Mouse (Mus musculus): ENCODE results near the gene Psma1. TPM values are rescaled to one million over a fixed set of nuclear protein-coding genes. Genes with fewer than 3 reads are reported as not detected.

Psma1 gene
- polyA plus RNA-seq, 1 experiment from 2014 or later, result 212 TPM

DNA sequence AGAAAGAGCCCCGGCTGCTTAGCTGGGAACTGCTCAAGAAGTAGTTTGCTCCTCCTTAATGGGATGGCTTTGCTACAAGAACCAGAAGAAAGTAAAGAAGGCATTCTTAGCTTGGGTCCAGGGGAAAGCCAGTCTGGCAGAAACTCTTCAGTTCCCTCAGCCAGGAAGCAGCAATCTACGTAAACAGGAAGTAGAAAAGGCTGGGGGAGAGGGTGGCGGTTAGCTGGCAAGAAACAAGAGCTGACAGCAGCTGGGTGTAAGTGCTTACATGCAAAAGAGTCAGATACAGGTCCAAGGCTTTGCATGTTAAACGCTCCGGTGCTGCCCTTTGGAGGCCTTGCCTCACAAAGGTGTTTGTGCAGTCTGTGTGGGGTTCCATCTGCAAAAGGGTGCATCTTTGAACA, 41.5 kb upstream of the Psma1 start:
- no peak for ATAC-seq
- H3K27me3 ChIP-seq (replicated peaks; ENCODE audit: control insufficient read depth, insufficient read depth, low read length), result no peaks in the 10 kb centered on the region
- H3K9ac ChIP-seq (ENCODE audit: low read depth, low read length), result no peak overlapping the region
- no peak overlapping the region for H3K4me3 ChIP-seq (ENCODE audit: low read depth, low read length)
- no peaks in the 10 kb centered on the region for H3K36me3 ChIP-seq (ENCODE audit: control insufficient read depth, insufficient read depth)
- 44% methylated on average over 5 of the region's 5 CpGs for WGBS
- H3K9me3 ChIP-seq (ENCODE audit: control insufficient read depth), result no peaks in the 10 kb centered on the region
- TF ChIP-seq CTCF (IDR thresholded peaks at IDR 0.05; ENCODE audit: low read depth), result no peak
- H3K27ac ChIP-seq (ENCODE audit: low read depth, low read length), result peak overlapping the region; percentile 10; the same call in 1 of the 2 replicates
- H3K4me1 ChIP-seq (replicated peaks; ENCODE audit: control insufficient read depth, insufficient read depth, low read length), result no peaks in the 10 kb centered on the region
- no peak overlapping the region for H3K4me2 ChIP-seq (replicated peaks; ENCODE audit: low read depth)

DNA sequence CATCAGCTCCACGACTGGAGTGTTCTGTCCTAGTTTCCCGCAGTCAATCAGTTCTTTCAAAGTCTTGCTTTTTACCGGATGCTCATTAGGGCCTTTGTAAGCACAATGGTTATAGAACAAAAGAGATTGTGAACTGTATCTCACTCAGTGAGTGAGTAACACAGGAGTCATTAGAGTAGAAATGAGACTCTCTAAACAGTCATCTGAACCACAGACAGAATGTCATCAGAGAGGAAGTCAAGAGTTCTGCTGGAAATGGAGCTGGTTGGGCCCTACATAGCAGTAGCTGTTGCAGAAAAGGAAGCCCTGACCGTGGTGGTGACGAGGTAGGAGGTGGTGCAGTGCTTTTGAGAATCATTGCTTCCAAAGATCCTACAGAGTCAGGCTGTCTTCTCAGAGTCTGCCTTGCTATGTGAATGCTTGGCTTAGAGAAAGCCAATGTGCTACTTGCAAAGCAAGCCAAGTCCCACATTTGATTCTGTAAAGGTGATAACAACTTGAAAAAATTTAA, 40.5 kb upstream of the Psma1 start:
- no peak for TF ChIP-seq CTCF (IDR thresholded peaks at IDR 0.05; ENCODE audit: low read depth)
- H3K4me1 ChIP-seq (replicated peaks; ENCODE audit: control insufficient read depth, insufficient read depth, low read length), result no peaks in the 10 kb centered on the region
- H3K27me3 ChIP-seq (replicated peaks; ENCODE audit: control insufficient read depth, insufficient read depth, low read length), result no peaks in the 10 kb centered on the region
- H3K4me2 ChIP-seq (replicated peaks; ENCODE audit: low read depth), result no peak overlapping the region
- 80% methylated on average over 5 of the region's 5 CpGs for WGBS
- no peaks in the 10 kb centered on the region for H3K36me3 ChIP-seq (ENCODE audit: control insufficient read depth, insufficient read depth)
- H3K27ac ChIP-seq (ENCODE audit: low read depth, low read length), result no peak overlapping the region
- ATAC-seq, result no peak
- no peak overlapping the region for H3K9ac ChIP-seq (ENCODE audit: low read depth, low read length)
- H3K9me3 ChIP-seq (ENCODE audit: control insufficient read depth), result no peaks in the 10 kb centered on the region
- no peak overlapping the region for H3K4me3 ChIP-seq (ENCODE audit: low read depth, low read length)

DNA sequence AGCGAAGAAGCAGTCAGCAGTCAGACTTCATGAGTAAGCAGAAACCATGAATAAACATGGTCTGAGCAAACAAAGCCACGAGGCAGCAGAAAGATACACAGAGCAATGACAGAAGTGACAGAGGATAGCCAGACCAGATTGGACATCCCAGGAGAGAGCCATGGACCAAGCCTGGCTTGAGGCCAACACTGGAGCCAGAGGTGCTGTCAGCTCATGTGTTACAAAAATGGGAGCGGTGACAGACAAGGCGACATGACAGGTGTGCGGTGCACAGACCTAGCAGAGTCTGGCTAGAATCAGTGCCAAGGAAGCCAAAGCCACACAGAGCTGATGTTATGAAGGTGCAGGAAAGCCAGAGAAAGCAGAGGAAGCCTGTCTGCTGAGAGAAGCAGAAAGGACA, 35.3 kb upstream of the Psma1 start:
- Histone ChIP-seq H3K9me3 (ENCODE audit: control insufficient read depth) (no peaks in the 10 kb centered on the region), H3K4me3 (ENCODE audit: low read depth, low read length) (no peak overlapping the region), H3K4me1 (replicated peaks; ENCODE audit: control insufficient read depth, insufficient read depth, low read length) (no peaks in the 10 kb centered on the region), H3K27me3 (replicated peaks; ENCODE audit: control insufficient read depth, insufficient read depth, low read length) (no peaks in the 10 kb centered on the region), H3K36me3 (ENCODE audit: control insufficient read depth, insufficient read depth) (no peaks in the 10 kb centered on the region), H3K27ac (ENCODE audit: low read depth, low read length) (no peak overlapping the region), H3K9ac (ENCODE audit: low read depth, low read length) (no peak overlapping the region), H3K4me2 (replicated peaks; ENCODE audit: low read depth) (no peak overlapping the region)
- no peak for TF ChIP-seq CTCF (IDR thresholded peaks at IDR 0.05; ENCODE audit: low read depth)
- ATAC-seq, result no peak
- 49% methylated on average over 5 of the region's 5 CpGs for WGBS

DNA sequence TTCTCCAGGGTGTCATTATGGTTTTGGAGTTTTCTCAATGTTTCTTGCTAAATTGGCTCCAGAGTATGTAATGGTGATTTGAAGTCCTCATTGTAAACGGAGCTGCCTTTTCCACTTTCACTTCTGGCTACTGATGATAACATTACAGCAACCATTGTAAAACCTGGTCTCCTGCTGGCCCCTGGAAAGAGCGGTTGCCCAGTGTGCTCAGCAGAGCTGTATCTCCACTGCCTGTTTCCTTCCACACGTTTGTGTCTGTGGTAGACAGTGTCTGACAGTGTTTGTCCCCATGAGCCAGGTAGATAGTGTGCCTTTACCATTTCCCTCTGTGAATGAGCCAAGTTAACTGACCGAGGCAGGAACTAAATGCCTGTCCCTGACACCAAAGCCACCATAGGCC, 33.1 kb upstream of the Psma1 start:
- Histone ChIP-seq H3K9ac (ENCODE audit: low read depth, low read length) (no peak overlapping the region), H3K27ac (ENCODE audit: low read depth, low read length) (no peak overlapping the region), H3K9me3 (ENCODE audit: control insufficient read depth) (no peaks in the 10 kb centered on the region), H3K4me3 (ENCODE audit: low read depth, low read length) (no peak overlapping the region), H3K27me3 (replicated peaks; ENCODE audit: control insufficient read depth, insufficient read depth, low read length) (no peaks in the 10 kb centered on the region), H3K36me3 (ENCODE audit: control insufficient read depth, insufficient read depth) (no peaks in the 10 kb centered on the region), H3K4me1 (replicated peaks; ENCODE audit: control insufficient read depth, insufficient read depth, low read length) (no peaks in the 10 kb centered on the region), H3K4me2 (replicated peaks; ENCODE audit: low read depth) (0 out of 2 replicates have a peak overlapping the region, but pooled peaks have one; percentile 24)
- ATAC-seq, result no peak
- WGBS, result 28% methylated on average over 4 of the region's 4 CpGs
- no peak for TF ChIP-seq CTCF (IDR thresholded peaks at IDR 0.05; ENCODE audit: low read depth)

DNA sequence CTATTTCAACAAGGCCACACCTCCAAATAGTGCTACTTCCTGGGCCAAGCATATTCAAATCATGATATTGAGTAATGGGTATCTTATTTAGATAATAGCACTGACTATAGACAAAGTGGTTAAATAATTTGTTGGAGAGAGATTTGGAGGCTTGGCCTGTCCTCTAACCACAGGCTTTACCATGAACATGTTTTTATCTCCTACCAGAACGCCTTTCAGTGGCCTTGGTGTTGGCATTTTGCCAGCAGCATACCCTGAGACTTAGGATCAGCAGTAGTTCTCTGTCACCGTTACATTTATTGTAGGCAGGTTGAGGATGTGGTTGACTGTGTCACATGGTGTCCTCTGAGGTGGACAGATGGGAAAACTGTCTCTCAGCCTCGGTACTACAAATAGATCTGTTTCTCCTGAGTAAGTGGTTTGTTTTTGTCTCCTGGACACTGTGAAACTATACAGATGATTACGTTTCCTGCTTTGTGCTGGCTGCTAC, 25.4 kb upstream of the Psma1 start:
- Histone ChIP-seq H3K27ac (ENCODE audit: low read depth, low read length) (no peak overlapping the region), H3K27me3 (replicated peaks; ENCODE audit: control insufficient read depth, insufficient read depth, low read length) (no peaks in the 10 kb centered on the region), H3K36me3 (ENCODE audit: control insufficient read depth, insufficient read depth) (no peaks in the 10 kb centered on the region), H3K9me3 (ENCODE audit: control insufficient read depth) (no peaks in the 10 kb centered on the region), H3K4me2 (replicated peaks; ENCODE audit: low read depth) (no peak overlapping the region), H3K9ac (ENCODE audit: low read depth, low read length) (no peak overlapping the region), H3K4me1 (replicated peaks; ENCODE audit: control insufficient read depth, insufficient read depth, low read length) (no peaks in the 10 kb centered on the region), H3K4me3 (ENCODE audit: low read depth, low read length) (no peak overlapping the region)
- 40% methylated on average over 4 of the region's 4 CpGs for WGBS
- ATAC-seq, result no peak
- TF ChIP-seq CTCF (IDR thresholded peaks at IDR 0.05; ENCODE audit: low read depth), result no peak

DNA sequence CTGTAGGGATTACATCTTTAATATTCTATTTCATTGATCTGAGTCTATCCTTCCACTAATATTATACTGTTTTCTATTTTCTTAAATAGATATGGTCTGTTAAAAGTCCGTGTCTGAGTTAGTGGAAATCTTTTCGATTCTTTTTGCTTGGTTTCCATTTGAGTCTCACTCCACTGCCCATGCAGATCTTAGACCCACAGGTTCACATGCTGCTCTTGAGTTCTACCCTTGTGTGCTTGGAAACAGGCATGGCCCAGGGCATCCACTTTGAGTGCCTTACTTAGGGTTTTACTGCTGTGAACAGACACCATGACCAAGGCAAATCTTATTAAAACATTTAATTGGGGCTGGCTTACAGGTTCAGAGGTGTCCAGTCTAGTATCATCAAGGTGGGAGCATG, 24.9 kb upstream of the Psma1 start:
- Histone ChIP-seq H3K4me2 (replicated peaks; ENCODE audit: low read depth) (no peak overlapping the region), H3K27ac (ENCODE audit: low read depth, low read length) (no peak overlapping the region), H3K36me3 (ENCODE audit: control insufficient read depth, insufficient read depth) (no peaks in the 10 kb centered on the region), H3K9ac (ENCODE audit: low read depth, low read length) (no peak overlapping the region), H3K4me1 (replicated peaks; ENCODE audit: control insufficient read depth, insufficient read depth, low read length) (no peaks in the 10 kb centered on the region), H3K27me3 (replicated peaks; ENCODE audit: control insufficient read depth, insufficient read depth, low read length) (no peaks in the 10 kb centered on the region), H3K9me3 (ENCODE audit: control insufficient read depth) (no peaks in the 10 kb centered on the region), H3K4me3 (ENCODE audit: low read depth, low read length) (no peak overlapping the region)
- TF ChIP-seq CTCF (IDR thresholded peaks at IDR 0.05; ENCODE audit: low read depth), result no peak
- WGBS, result 91% methylated on average over 2 of the region's 2 CpGs
- ATAC-seq, result no peak

DNA sequence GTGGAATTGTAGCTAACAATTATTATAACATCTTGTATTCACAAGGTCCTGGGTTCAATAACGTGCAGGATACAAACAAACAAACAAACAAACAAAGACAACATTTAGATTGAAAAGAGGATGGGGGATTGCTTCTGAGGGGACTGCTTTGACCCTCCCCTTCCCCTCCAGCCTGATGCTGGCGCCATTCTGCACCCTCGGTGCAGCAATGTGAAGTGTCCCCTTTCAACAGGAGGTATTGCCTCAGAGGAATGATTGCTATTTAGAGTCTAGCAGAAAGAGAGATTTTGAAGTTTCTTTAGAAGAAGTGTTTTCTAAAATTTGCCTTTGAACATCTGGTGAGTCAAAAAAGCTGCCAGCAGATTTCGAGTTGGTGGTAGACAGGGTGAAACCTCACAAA, 23.3 kb upstream of the Psma1 start:
- no peak overlapping the region for H3K9ac ChIP-seq (ENCODE audit: low read depth, low read length)
- H3K4me3 ChIP-seq (ENCODE audit: low read depth, low read length), result no peak overlapping the region
- TF ChIP-seq CTCF (IDR thresholded peaks at IDR 0.05; ENCODE audit: low read depth), result no peak
- no peaks in the 10 kb centered on the region for H3K27me3 ChIP-seq (replicated peaks; ENCODE audit: control insufficient read depth, insufficient read depth, low read length)
- H3K9me3 ChIP-seq (ENCODE audit: control insufficient read depth), result no peaks in the 10 kb centered on the region
- no peaks in the 10 kb centered on the region for H3K4me1 ChIP-seq (replicated peaks; ENCODE audit: control insufficient read depth, insufficient read depth, low read length)
- WGBS, result 55% methylated on average over 4 of the region's 4 CpGs
- no peak overlapping the region for H3K27ac ChIP-seq (ENCODE audit: low read depth, low read length)
- H3K36me3 ChIP-seq (ENCODE audit: control insufficient read depth, insufficient read depth), result no peaks in the 10 kb centered on the region
- H3K4me2 ChIP-seq (replicated peaks; ENCODE audit: low read depth), result no peak overlapping the region
- no peak for ATAC-seq
